Mouse (Mus musculus): ENCODE results near the gene Gm1330.

GRCm38 (mm10) chr2:149004826-149005225 is 1.8 kb upstream of the Gm1330 start:
- no peak for TF ChIP-seq CTCF (IDR thresholded peaks at IDR 0.05; ENCODE audit: low read depth, low read length)
- no peak for TF ChIP-seq POLR2A (IDR thresholded peaks at IDR 0.05; ENCODE audit: borderline replicate concordance, low read depth, low read length)
